Mouse (Mus musculus) cerebellum, adult 2 months (tissue): ENCODE measurements at regions not wholly inside any gene's neighbourhood (a gene's known extent, or its start where the extent isn't known, plus 50 kb on each side); places are given as distances from the start of the nearest gene placed in this dataset.

Experiments used
- DNase-seq, 2 experiments: peaks; one replicate each; pipeline ENCODE4 v3.0.0; 2021
- H3K27ac ChIP-seq: fragments of 200-500 bp; 2 replicates; pipeline ENCODE4 v1.5.1; 2012; ENCODE audit warnings: low read length, control low read depth, inconsistent platforms; ENCODE audit not compliant: insufficient read depth
- H3K27me3 ChIP-seq: fragments of 200-500 bp; 2 replicates; pipeline ENCODE4 v1.6.1; 2012; ENCODE audit warnings: inconsistent platforms, mild to moderate bottlenecking, low read length, moderate library complexity; ENCODE audit not compliant: control insufficient read depth, insufficient read depth
- H3K4me1 ChIP-seq: fragments of 200-500 bp; 2 replicates; pipeline ENCODE4 v1.6.1; 2011; ENCODE audit warnings: low read length; ENCODE audit not compliant: control insufficient read depth, insufficient read depth
- H3K4me3 ChIP-seq: fragments of 200-500 bp; replicated peaks from 2 replicates; pipeline ENCODE3; 2011; ENCODE audit warnings: mild to moderate bottlenecking, low read depth, low read length, control low read depth; ENCODE audit not compliant: insufficient read depth
- CTCF ChIP-seq: fragments of 200-500 bp; IDR thresholded peaks from 2 replicates; pipeline ENCODE4 v1.5.1; 2011; ENCODE audit warnings: low read depth, mild to moderate bottlenecking, control low read depth, low read length, moderate library complexity, borderline replicate concordance; ENCODE audit not compliant: insufficient read depth
- POLR2A ChIP-seq: fragments of 200-500 bp; IDR thresholded peaks from 2 replicates; pipeline ENCODE4 v1.6.1; 2011; ENCODE audit warnings: low read length, control low read depth, borderline replicate concordance; ENCODE audit not compliant: insufficient read depth
- WGBS: fragments of 180-500 bp; shearing (Covaris S2); methylation state at CpG from one replicate; pipeline ENCODE4 v1.1.7; 2018; 5-methylcytosine and 5-hydroxymethylcytosine counted together

DNA sequence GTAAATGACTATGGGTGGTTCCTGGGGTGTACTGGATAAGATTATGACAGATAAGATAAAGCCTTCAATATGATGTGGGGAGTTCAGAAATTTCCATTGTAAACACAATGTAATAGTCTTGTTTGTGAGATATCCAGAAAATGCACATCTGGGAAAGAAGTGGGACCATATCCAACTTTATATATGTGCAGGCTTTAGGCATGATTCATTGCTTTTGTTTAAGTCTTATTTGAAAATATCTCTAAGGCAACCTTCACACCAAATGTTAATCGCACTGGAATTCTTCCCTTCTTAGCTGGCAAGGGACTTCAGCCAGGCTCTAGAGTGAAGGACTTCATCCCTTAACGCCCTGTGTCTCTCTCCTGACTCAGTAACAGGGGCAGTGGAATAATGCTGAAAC lies 250.3 kb downstream of the Hs3st3b1 start:
- WGBS = 65% methylated on average over 2 of the region's 2 CpGs
- no peak for DNase-seq

DNA sequence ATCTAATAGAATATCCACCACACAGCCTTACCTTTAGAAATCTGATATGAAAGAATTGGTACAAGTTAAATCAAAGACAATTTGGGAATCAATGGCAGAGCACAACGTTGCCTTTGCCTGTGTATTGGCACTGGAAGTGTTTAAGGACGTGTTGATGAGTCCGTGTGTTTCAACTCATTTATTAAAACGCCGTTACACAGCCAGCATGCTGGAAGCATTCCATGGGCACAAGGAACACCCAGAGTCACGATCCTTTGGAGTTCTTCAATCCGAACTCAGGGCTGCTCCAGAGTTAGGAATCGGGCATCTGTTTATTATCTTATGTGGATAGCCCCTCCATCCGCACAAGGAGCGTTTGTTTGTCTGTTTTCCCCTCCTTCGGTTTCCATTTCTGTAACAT lies 244.2 kb downstream of the Hs3st3b1 start:
- Histone ChIP-seq H3K27me3 (no peaks in the 10 kb centered on the region), H3K4me1 (no peaks in the 10 kb centered on the region), H3K27ac (no peak overlapping the region), H3K4me3 (no peak overlapping the region)
- TF ChIP-seq CTCF (no peak), POLR2A (no peak)
- no peak for DNase-seq
- 46% methylated on average over 11 of the region's 11 CpGs for WGBS

More for the DNA sequence above, 250.3 kb downstream of the Hs3st3b1 start:
- TF ChIP-seq CTCF = no peak
- no peak for TF ChIP-seq POLR2A
- Histone ChIP-seq H3K27ac (no peak overlapping the region), H3K27me3 (no peaks in the 10 kb centered on the region), H3K4me1 (no peaks in the 10 kb centered on the region), H3K4me3 (no peak overlapping the region)

DNA sequence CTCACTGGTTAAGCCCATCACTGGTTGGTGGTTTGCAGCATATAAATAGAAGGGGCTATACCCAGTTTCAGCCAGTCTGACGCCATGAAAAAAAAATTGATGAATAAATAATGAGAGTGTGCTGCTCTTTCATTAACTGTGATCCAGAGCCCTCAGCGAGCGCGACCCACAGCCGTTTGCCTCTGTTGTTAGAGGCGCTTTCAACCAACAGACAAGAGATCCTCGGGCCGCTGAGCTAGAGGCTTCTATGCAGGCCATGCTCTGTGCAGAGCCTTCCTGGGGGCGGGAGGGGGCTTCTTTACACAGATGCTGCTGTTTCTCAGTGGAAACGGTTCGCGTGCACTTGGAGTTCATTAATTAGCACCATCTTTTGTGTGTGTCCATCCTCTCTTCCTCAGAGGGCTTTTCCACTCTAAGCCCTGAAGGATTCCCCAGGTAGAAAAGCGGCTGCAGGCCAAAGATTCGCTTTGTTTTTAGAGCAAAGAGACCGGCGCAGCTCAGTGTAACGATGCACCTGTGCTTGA lies 243.6 kb downstream of the Hs3st3b1 start:
- DNase-seq = no peak
- Histone ChIP-seq H3K27ac (no peak overlapping the region), H3K4me1 (no peaks in the 10 kb centered on the region), H3K4me3 (no peak overlapping the region), H3K27me3 (no peaks in the 10 kb centered on the region)
- TF ChIP-seq POLR2A (no peak), CTCF (no peak)
- 57% methylated on average over 17 of the region's 17 CpGs for WGBS

DNA sequence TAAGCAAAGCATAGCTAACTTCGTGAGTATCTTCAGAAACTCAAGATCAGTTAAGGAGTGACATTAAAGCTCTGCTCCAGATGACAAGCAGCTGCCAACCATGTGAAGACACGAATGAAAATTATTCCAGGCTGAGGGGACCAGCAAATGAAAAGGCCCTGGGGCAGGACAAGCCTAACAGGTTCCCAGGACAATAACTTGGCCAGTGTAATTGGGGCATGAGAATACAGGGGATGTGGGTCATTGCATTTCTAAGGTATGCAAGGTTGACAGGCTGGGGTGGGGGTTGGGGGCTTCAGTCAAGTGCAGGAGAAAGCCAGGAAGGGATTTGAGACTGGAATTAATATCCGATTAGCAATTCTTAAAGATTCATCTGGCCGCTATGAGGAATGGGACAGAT lies 242.6 kb downstream of the Hs3st3b1 start:
- no peak overlapping the region for H3K4me3 ChIP-seq
- WGBS = 77% methylated on average over 4 of the region's 4 CpGs
- H3K4me1 ChIP-seq = no peaks in the 10 kb centered on the region
- no peak overlapping the region for H3K27ac ChIP-seq
- no peak for TF ChIP-seq POLR2A
- TF ChIP-seq CTCF = no peak
- no peak for DNase-seq
- no peaks in the 10 kb centered on the region for H3K27me3 ChIP-seq

DNA sequence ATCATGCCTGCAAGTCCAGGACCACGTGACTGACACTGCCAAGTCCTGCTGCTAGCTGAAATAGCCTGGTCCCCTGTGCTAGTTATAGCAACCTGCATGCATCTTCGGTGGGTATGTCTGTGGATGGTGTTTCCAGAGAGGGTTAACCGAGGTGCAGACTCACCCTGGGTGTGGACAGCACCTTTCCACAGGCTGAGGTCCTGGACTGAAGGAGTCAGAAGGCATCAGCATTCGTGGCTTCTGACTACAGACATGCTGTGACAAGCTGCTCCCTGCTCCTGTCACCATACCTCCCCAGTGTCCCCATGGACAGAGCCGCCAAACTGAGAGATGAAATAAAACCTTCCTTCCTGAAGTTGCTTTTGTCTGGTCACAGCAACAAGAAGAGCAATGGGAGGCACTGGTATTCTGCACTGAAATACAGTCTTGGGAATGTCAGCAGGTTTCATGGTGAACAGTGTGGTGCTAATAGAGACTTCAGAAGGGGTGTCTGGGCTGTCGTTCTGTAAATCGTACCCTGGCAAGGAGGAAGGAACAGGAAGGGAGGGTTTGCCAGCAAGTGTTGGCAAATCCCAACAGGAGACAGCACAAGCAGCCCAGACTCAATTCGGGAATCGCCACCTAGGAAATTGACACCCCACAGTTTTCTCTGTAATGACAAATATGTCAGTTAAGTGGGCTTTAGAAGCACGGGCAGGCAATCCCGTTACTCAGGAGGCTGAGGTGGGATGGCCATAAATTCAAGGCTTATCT lies 237.7 kb downstream of the Hs3st3b1 start:
- WGBS = 13% methylated on average over 11 of the region's 11 CpGs
- DNase-seq = no peak
- Histone ChIP-seq H3K4me3 (no peak overlapping the region), H3K4me1 (no peaks in the 10 kb centered on the region), H3K27me3 (no peaks in the 10 kb centered on the region), H3K27ac (no peak overlapping the region)
- no peak for TF ChIP-seq CTCF
- no peak for TF ChIP-seq POLR2A

DNA sequence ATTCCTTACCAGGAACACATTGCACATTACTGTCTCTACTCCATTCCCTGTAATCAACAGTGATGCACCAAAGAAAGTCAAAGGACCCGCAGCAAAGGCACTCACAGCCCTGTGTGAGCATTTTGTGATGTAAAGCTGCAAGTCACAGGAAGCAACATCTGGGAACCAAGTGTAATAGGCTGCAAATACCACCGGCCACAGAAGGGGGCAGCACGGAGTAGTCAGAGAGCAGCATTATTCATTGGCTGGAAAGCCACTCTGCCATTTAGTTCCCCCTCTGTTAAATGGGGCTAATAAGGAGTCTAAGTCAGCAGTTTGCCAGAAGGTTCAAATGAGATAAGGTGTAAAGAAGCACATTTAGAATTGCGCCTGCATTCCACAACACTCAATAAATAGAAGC lies 231.0 kb downstream of the Hs3st3b1 start:
- no peak for TF ChIP-seq POLR2A
- no peak for TF ChIP-seq CTCF
- Histone ChIP-seq H3K4me1 (no peaks in the 10 kb centered on the region), H3K4me3 (no peak overlapping the region), H3K27ac (no peak overlapping the region), H3K27me3 (no peaks in the 10 kb centered on the region; the same call in 1 of the 2 replicates)
- 60% methylated on average over 4 of the region's 4 CpGs for WGBS
- DNase-seq = no peak

DNA sequence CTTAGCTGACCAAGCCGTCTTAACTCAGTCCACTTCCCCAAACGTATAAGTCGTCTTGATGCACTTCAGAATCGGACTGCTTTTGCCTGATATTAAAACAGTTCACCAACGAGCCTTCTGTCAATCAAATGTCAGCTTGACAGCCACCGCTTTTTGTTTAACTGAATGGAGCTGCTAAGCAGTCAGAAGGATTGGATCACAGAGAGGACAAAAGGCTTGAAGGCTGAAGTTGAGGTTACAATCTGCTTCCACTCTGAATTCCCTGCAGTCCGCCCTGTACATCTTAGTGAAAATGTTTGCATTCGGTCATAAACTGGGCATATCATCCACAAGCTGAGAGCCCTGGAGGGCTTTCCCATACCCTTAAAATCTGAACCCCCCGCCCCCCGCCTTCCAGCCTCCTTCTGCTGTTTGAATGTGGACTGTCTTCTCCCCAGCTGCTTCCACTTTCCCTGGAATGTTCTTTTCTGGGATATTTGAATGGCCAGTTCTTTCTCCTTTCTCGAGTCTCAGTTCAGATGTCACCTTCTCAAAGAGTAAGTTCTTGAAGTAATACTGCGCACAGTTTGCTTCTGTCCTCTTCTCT lies 217.0 kb downstream of the Hs3st3b1 start:
- Histone ChIP-seq H3K27ac (no peak overlapping the region), H3K4me1 (peaks cover 4% of the 10 kb centered on the region; the same call in 1 of the 2 replicates), H3K27me3 (no peaks in the 10 kb centered on the region), H3K4me3 (no peak overlapping the region)
- TF ChIP-seq POLR2A = no peak
- no peak for TF ChIP-seq CTCF
- WGBS = 73% methylated on average over 12 of the region's 12 CpGs
- no peak for DNase-seq

DNA sequence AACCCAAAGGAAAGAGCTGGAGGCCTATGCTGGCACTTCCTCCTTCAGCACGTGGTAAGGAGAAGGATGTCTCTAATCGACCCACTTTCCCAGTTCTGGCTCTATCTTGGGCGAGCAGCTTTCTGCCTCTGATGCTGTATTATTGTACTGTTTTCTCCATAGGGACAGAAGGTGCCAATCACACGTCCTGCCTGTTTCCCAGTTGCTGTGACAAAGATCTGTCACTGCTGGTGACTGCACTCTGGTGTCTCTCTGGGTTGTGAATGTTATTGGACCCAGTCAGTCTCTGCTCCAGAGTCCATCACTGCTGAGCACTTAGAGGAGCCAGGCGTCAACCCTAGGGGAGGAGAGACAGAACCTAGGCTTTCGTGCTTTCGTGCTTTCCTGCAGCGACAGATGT lies 216.0 kb downstream of the Hs3st3b1 start:
- Histone ChIP-seq H3K27me3 (no peaks in the 10 kb centered on the region), H3K4me1 (peaks cover 4% of the 10 kb centered on the region; the same call in 1 of the 2 replicates), H3K4me3 (no peak overlapping the region), H3K27ac (no peak overlapping the region)
- TF ChIP-seq CTCF (no peak), POLR2A (no peak)
- 69% methylated on average over 8 of the region's 8 CpGs for WGBS
- no peak for DNase-seq
